Mouse (Mus musculus) NIH3T3 (cell line): ENCODE measurements around the gene Bank1.
"Not testable (repeated sequence)": the region's sequence is repeated elsewhere in the genome, so short reads cannot be mapped to it uniquely, and the experiment has no call there.

Source experiments
- DNase-seq: peaks from one replicate; pipeline ENCODE4 v3.0.0-alpha.2; 2012; ENCODE audit warnings: low read depth

Bank1 gene

GRCm38 (mm10) chr3:136325783-136326182 lies at the start of gene Bank1:
Gene Bank1, minus strand, starts transcription at chr3:136326066.
- DNase-seq: no peak

GRCm38 (mm10) chr3:136369916-136370315 lies 44.0 kb upstream of the Bank1 start:
- DNase-seq: no peak

- no peak for DNase-seq
These were observed 43.6 kb upstream of the Bank1 start for GRCm38 (mm10) chr3:136369466-136369865.

- DNase-seq: no peak
These were observed 42.7 kb upstream of the Bank1 start for GRCm38 (mm10) chr3:136368505-136368999.

- DNase-seq: no peak
These were observed 23.8 kb upstream of the Bank1 start for GRCm38 (mm10) chr3:136349690-136350089.

- DNase-seq: peak; percentile 10
These were observed 22.7 kb upstream of the Bank1 start for GRCm38 (mm10) chr3:136348611-136349010.

GRCm38 (mm10) chr3:136347277-136347676 lies 21.4 kb upstream of the Bank1 start:
- no peak for DNase-seq

GRCm38 (mm10) chr3:136341911-136342310 lies 16.0 kb upstream of the Bank1 start:
- DNase-seq: no peak

- peak; percentile 10 for DNase-seq
These were observed 14.0 kb upstream of the Bank1 start for GRCm38 (mm10) chr3:136339896-136340295.

GRCm38 (mm10) chr3:136331135-136331534 lies 5.3 kb upstream of the Bank1 start:
- DNase-seq: no peak

GRCm38 (mm10) chr3:136330043-136330442 lies 4.2 kb upstream of the Bank1 start:
- DNase-seq: no peak

GRCm38 (mm10) chr3:136329133-136329532 lies 3.3 kb upstream of the Bank1 start:
- DNase-seq: no peak

GRCm38 (mm10) chr3:136324716-136325115 lies 1.1 kb downstream of the Bank1 start:
- DNase-seq: not testable (repeated sequence)

- DNase-seq: no peak
These were observed 3.9 kb downstream of the Bank1 start for GRCm38 (mm10) chr3:136321936-136322335.

GRCm38 (mm10) chr3:136308487-136308886 lies 17.4 kb downstream of the Bank1 start:
- DNase-seq: no peak

GRCm38 (mm10) chr3:136306564-136307158 lies 19.2 kb downstream of the Bank1 start:
- DNase-seq: no peak

- no peak for DNase-seq
These were observed 23.3 kb downstream of the Bank1 start for GRCm38 (mm10) chr3:136302541-136302940.

GRCm38 (mm10) chr3:136300810-136301209 lies 25.1 kb downstream of the Bank1 start:
- DNase-seq: not testable (repeated sequence)

GRCm38 (mm10) chr3:136297355-136297754 lies 28.5 kb downstream of the Bank1 start:
- DNase-seq: no peak

GRCm38 (mm10) chr3:136295250-136295649 lies 30.6 kb downstream of the Bank1 start:
- DNase-seq: no peak

GRCm38 (mm10) chr3:136287883-136288282 lies 38.0 kb downstream of the Bank1 start:
- no peak for DNase-seq

- peak; percentile 73 for DNase-seq
These were observed 60.8 kb downstream of the Bank1 start for GRCm38 (mm10) chr3:136264969-136265595.

GRCm38 (mm10) chr3:136257761-136258160 lies 68.1 kb downstream of the Bank1 start:
- no peak for DNase-seq

GRCm38 (mm10) chr3:136254713-136255112 lies 71.2 kb downstream of the Bank1 start:
- DNase-seq: no peak
